Mouse (Mus musculus): ENCODE data around the gene Nptx1.

DNA sequence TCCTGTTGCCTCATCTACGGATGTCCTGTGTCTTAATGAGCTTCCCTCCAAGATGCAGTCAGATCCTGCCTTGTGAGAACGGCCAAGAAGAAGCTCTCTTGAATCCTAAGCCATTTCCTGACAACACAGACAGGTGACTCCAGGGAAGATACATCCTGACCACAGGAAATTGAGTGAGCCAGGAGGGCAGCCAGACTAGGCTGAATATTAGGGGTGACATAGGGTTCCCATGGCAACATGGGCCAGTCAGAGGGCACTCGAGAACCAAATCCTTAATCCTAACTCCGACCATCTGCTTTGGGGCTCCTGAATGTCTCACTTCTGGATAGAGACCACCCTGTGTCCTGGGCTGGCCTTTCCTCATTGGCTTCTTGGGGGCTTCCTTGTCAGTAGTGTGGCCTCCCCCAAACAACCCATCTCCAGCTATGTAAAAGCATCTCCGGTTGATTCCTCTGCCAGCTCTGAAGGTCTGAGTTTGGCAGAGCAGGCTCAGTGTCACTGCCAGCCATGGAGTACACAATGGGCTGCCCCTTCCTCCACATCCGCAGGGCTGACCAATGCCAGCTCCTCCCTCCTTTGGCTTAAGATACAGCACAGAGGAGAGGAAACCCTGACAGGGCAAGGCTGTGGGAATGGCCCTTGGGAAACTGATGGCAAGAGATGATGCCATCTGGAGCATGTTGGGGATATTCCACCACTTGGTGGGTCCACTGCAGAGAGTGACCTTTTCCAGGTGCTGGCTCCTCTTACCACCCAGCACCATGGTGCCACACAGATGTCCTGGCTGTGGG, 25.4 kb downstream of the Nptx1 start:
- TF ChIP-seq POLR2A (IDR thresholded peaks at IDR 0.05; ENCODE audit: control insufficient read depth, extremely low read depth, insufficient read depth, low read length, poor library complexity) (no peak), CTCF (IDR thresholded peaks at IDR 0.05; ENCODE audit: borderline replicate concordance, control insufficient read depth, extremely low read depth, insufficient read depth, low read length, poor library complexity) (no peak)
